Mouse (Mus musculus) ES-Bruce4 (cell line): ENCODE measurements around the gene Haao.
A peak's percentile ranks its signal among the peaks of the same experiment; 100 is the strongest.

ENCODE experiments used
- EP300 ChIP-seq: IDR thresholded peaks from 2 replicates; pipeline ENCODE4 v1.6.1; 2011; ENCODE audit warnings: low read depth, low read length; ENCODE audit not compliant: insufficient read depth
- POLR2A ChIP-seq: IDR thresholded peaks from one replicate; pipeline ENCODE4 v1.8.1; 2011; ENCODE audit warnings: low read length; ENCODE audit not compliant: insufficient read depth

DNA sequence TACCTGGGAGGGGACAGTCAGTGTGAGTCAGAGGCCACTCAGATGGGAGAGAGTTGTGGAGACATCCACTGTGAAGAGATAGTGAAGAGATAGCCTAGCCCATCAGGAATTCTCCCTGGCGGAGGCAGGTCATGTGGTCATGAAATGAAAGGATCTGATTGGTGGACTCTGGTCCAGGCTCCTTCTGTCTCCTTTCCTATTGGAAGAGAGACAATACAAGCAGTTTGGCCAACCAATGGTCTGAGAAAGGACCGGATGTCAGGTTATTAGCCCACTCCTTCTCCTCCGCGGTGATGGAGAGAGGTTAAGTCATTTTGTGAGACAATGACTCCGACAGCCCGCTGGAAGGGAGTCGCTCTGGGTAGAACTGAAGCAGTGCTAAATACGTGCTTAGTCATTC is 26.8 kb upstream of the Haao start:
- TF ChIP-seq EP300 (no peak), POLR2A (peak; percentile 66)
